Mouse (Mus musculus) right cerebral cortex, adult 18-20 months (tissue): ENCODE results near the gene Abi3bp.

Experiments used
- DNase-seq: peaks from one replicate; pipeline ENCODE4 v3.0.0; 2022; ENCODE audit warnings: mixed read lengths

Gene Abi3bp

DNA sequence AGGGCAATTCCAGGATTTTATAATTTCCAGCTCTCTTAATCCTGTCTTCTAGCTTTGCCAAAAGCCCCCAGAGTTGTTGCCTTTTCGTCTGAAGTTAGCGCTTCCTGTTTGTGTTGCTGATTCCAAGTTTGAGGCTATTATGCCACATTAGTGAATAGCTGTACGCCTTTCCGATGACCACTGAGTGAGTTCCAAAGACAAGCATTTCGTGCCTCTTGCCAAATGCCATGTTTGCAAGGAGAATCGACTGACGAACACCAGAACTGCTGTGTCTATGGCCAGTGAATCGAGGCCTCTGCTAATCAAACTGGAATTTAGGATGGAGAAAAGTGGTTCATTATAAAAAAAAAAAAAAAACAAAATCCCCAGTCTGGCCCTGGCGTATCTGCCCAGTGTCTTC is 40.3 kb downstream of the Abi3bp start:
- DNase-seq = no peak

DNA sequence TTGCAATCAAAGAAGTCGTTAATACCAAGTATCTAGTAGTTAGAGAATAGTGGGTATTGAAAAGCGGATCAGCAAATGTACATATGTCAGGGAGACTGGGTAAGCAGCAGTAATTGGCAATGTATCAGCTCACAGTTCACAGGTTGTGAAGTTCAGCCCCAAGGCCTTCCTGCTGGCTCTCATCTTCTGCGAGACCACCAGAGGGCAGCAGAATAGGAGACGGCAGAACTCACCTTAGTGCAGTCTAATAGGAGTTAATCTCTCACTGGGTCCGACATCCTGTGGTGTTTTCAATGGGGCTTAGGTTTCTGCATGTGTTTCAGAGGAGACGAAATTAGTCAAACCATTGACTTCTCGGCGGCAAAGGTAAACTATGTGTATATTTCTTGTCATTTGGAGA is 46.7 kb downstream of the Abi3bp start:
- DNase-seq = no peak

DNA sequence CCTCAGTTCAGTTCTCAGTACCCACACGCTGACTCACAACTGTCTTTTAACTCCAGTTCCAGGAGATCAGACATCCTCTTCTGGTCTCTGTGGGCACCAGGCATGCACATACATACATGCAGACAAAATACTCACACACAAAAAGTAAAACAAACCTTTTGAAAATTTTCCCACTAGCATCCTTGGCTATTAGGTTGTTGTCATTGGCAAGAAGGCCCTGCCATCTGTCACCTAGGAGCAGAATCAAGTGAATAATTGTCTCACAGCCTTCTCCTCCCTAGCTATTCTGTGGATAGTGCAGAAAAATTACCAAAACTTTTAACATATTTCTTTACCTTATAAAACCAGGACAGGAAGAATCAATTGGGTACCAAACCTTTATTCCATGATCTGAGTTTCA is 48.8 kb downstream of the Abi3bp start:
- no peak for DNase-seq

DNA sequence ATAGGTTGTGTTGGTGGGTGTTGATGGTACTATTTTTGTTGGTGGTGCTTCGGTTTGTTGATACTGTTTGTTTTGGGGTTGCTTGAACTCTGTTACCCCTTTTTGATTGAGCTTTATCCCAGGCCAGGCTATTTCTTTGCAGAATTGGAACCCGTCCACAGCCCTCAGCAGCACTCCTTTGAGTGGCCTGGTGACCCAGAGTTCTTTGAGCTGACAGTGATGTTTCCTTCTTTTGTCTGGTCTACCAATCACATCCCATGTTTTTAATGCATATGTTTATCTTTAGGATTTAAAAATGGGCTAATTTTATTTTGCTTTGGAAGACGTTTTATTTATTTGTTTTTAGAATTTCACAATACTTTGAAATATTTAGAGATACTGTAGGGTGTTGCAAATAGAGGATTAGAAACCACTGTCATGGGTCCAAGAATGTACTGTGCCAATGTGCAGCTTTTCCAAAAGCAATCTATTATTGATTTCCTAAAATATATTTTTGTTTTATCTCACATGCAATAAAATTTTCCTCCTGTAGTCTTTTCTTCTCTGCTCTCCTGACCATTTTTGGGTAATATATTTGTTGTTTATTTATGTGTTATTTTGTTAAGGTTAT is 50.5 kb downstream of the Abi3bp start:
- DNase-seq = no peak

DNA sequence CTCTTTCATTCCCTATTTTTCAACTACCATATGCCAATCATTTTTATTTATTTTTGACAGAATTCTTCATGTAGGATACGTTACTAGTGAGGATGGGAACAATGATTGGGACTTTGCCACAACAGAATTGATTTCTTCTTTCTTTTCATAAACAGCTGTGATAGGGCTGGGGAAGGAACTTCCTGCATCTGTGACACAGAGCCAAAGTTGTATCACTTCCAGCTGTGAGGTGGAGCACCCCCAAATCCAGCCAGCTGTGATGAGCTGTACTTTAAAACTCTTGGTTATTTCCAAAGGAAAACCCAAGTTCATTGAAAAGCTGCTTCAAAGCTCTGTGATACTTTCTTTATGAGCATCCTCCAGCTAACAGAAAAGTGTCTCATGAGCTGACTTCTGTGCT is 101.9 kb downstream of the Abi3bp start:
- DNase-seq = no peak

DNA sequence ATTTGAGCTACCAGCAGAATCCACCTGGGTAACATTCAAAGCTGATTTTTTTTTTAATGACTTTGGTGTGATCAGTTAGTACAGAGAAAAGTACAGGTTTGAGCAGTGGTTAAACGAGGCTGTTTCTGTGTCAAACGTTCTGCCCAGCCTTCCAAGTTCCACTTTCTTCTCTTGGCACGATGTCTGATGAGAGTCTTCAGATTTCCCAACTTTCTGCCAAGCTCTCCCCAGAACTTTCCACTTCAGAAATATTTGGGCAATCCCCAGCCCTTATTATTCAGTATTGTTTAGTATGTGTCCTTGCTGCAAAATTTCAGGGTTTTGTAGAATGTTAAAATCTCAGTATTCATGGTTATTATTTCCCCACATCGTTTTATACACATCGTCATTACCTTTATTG is 115.9 kb downstream of the Abi3bp start:
- DNase-seq = no peak

DNA sequence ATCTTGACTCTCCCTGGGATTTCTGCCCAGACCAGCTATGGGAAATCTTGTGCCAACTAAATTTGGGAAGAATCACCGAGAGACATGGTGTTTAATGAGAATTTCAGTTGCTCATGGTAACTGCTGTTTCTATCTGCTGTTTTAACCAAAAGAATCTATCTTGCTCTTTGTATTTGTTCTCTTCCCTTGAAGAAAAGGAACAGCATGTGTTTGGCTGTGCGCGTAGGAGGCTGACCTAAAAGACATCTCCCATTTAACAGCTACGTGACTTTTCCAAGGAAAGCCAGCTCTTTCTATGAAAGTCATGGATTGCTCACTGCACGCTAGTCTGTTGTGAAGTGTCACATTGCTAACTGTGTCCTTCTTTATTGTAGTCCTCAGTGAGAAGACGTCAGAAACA is 117.2 kb downstream of the Abi3bp start:
- peak; percentile 35 for DNase-seq

DNA sequence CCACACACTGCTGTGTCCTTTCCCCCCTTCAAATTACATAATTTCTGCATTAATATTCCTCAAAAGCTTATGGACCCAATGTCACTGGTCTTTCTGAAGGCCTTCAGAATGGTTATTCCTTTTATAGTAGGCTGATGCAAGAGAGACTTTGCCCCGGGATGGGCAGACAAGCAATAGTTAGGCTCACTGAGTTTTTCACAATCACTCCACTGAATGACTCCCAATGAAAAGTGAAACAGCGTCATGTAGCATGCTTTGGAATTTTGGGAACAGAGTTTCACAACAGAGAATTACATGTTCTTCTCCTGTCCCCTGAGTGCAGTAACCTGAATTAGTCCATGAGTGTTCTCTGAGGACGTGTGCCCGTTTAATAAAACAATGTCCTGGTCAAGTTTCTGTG is 120.7 kb downstream of the Abi3bp start:
- DNase-seq = no peak

DNA sequence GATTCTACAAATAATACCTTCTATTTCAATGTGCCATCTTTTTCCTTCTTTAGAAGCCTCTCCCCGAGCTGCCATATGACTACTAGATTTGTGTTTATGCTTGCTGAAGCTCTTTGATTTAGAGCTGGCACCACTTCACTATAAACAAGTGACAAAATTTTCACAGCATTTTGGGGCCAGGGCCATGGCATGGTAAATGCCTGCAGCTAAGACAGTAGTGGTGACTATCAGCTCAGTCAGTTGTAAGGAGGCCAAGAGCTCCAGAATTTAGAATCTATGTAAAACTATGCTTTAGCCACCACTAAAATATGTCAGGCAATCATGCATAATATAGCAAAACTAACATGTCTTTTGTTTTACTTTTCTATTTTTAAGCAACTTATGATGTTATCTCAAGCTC is 124.7 kb downstream of the Abi3bp start:
- no peak for DNase-seq

DNA sequence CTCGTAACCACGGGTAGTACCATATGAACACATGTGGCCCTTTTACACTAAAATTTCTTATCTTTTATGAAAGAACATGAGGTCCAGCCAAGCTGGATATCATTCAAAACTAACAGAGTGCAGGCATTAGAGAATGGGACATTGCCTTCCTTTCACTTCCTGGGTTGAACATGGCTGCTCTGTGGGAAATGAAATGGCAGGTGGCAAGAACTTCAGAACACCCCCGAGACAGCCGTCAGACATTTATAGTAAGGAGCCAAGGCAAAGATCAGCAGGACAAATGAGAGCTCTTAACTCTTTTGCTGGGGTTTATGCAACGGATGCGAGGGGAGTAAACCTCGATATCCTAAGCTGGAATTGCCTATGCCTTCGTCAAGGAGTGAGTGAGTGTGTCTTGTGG is 132.9 kb downstream of the Abi3bp start:
- DNase-seq = no peak

DNA sequence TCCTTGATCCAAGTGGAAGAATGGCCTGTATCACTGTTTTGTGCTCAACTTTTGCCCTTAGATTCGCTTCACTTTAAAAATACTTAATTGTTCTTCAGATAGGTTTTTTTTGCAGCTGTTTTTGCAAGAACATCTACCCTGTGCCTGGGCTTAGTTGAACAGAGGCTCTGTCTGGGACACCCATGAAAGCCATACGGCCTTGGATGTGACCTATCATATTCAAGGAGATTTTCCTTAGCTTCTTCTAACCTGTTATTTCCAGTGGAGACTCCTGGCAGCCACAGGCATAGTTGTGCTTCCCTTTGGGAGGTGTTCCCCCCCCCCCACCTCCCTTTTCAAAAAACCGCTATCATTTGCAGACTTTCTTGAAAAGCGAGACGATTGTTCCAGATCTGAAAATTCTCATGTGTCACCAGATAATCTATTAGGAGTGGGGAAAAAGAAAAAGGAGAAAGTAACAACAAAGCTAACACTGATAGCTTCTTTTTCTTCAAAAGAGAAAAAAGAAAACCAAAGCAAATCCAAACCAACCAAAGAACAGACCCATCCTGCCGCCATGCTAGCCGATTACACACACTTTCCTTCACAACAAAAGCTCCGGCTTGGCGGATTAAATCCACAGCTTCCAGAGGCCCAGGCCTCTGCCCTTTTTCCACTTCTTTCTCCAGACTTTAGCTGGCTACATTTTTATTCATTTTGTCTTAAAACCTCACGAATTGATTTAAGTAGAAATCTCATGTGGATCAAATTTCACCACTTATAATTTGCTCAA is 133.6 kb downstream of the Abi3bp start:
- no peak for DNase-seq

DNA sequence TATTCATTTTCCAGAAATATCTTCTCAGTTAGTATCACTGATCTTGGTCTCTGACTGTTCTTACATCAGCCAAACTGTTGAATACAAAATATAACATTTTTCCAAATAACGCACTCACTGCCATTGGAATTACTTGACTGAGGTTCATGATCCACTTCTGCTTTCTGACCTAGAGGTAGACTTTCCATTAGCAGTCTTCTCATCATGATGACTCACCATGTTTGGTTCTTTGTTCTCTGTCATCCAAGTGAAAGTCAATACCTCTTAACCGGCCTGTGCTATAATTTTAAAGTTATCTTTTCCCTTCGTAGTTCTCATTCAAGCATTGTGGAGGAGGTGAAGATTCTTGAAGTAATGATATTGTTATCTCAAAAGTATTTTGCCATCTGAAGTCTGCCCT is 160.9 kb downstream of the Abi3bp start:
- DNase-seq = no peak

DNA sequence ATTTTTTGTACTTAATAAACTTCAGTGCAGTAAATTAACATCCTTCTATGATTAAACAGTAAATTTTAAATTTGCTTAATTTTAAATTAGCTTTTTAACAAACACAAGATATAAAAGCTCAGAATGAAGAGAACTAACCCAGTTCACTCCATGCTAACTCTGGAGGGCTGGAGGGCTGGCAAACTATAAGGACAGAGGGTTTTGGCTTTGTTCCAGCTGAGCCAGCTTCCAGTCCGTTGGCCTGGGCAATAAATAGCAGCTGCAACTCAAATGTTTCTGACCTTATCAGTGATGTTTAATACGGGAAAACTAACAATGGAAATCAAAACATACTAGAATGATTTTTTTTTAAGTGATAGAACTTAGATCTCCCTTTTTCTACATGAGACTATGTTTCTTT is 167.6 kb downstream of the Abi3bp start:
- no peak for DNase-seq

DNA sequence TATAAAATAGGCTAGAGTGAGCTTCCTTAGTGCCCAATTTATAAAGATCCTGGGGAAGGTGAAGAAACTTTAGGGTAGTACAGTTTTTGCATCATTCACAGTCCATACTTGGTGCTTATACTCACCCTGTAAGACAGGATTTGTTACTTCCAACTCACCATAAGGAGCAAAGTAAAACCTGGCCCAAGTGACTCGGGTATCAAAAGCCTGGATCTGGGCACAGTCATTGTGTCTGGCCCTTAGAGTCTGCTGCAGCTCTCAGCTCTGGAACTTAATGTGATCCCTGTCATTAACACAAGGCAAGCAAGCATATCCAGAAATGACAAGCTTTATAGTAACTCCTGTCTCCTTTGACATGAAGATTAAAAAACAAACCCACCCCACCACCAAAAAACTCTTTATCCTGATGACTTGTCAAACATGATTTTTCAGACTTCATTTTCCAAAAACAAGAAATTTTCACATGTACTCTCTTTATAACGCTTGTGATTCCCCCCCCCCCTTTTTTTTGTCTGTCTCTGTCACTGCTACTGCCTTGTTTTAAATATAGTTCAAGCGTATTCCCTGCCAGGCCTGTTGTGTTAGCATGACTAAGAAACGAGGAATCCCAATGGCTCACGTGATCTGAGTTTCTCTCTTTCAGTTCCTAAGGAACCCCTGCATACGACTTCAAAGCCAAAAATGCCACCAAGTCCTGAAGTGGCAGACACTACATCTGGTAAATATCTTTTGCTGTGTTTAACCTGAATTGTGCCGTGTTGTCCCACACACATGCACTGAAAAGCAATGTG is 168.9 kb downstream of the Abi3bp start:
- DNase-seq = no peak

DNA sequence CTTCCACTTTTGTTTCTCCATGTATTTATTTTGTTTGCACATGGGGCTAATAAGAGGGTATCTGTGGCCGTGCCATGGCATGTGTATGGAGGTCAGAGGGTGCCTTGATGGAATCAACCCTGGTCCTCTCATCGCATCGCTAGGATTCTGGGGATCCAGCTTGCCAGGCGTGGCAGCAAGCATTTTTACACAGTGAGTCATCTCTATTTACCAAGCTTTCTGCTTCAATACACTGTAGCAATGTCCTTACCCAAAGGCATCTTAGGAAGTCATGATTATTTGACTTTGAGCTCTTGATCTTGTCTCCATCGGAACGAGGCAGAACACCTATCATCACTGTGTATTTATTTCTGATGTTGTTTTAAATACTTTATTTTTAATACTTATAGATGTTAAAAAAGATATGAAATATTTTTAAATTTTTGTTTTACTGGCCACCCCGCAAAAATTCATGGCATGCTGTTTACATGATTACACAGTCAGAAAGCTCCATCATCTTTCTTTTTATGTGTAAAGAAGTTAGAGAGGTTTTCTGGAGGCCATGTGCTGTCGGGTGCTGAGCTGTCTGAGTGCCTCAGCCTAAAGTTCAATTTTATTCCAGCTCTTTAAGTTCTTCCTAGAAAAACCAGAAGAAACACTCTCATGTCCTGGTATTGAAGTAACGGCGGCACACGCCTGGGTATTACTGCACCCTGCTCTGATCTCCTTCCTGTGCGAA is 177.7 kb downstream of the Abi3bp start:
- DNase-seq = no peak

DNA sequence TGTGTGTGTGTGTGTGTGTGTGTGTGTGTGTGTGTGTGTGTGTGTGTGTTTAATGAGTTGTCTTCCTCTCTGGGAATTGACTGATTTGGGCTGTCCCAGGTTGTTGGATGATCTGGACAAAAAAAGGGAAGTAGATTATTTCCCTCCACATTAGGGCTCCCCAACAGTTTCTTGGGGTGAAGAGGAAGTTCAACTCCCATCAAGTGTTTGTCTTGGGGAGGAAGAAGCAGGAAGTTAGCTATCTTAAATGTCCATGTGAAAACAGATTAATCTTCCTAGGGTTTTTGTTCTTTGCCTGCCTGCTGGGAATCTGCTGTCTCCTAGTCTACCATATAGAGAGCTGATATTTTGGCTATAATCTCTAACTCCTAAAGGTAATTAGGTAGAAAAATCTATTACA is 181.2 kb downstream of the Abi3bp start:
- DNase-seq = no peak

DNA sequence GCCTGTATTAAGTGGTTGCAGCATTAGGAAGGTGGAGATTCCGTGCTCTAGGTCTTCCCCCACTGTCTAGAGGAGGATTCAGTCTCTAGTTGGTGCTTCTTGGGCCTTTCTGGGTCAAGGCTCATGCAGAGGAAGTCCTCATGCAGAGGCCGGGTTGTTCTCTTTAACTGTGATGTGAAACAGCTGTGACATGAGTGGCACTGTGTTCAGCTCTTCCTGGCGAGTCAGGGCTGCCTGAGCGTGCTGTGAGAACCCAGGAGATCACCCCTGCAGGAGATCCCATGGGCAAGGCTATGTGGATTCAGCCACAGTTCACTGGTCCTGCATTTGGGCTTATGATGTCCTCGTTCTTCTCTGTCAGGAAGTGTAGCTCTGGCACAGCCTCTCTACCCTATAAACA is 191.8 kb downstream of the Abi3bp start:
- no peak for DNase-seq

DNA sequence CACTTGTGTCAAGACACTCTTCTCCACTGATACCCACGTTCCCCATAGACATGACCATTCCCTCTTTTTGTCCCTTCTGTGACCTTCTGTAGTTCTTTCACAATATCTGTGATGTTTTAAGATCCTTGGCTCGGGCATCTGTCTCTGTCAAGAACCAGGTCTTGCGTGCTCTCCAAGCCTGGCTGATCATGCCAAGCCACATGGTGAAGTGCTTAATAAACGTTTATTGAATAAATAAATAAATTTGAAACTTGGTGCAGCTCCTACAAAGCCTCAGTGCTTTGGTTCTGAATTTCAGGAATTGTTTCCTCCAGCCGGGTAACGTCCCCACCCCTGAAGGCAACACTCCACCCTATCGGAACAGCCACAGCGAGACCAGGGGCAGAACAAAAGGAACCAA is 193.3 kb downstream of the Abi3bp start:
- DNase-seq = no peak

DNA sequence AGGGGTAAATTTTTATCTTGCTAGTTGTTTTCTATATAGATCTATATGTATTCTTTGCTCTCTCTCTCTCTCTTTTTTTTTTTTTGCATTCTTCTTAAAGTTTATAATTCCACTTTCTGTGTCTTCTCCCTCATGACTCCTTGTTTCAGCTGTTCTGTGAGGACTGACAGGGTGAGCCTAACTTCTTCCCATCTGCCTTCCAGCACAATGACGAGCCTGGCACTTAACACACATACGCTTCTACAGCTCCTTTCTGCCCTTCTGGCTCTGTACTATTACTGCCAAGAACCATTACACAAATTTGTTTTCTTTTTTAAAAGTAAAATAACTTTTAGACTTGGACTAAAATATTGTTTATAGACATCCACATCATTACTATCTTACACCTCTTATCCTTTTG is 195.7 kb downstream of the Abi3bp start:
- DNase-seq = no peak

DNA sequence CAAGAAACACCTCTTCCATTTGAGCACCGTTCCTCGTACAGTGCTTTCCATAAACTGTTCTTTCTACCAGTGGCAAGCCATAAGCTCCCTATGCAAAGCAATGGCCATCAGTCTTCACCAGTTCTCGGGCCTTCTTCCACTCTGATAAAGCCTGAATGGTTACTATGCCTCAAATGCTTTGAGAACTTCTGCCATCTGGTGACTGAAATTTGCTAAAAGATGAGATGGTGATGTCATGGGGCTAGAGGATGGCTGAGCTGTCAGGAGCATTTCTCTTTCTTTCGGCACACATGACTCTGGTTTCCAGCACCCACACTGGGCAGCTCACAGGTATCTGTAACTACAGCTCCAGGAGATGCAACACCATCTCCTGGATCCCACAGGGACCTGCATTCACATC is 199.5 kb downstream of the Abi3bp start:
- peak; percentile 58 for DNase-seq

DNA sequence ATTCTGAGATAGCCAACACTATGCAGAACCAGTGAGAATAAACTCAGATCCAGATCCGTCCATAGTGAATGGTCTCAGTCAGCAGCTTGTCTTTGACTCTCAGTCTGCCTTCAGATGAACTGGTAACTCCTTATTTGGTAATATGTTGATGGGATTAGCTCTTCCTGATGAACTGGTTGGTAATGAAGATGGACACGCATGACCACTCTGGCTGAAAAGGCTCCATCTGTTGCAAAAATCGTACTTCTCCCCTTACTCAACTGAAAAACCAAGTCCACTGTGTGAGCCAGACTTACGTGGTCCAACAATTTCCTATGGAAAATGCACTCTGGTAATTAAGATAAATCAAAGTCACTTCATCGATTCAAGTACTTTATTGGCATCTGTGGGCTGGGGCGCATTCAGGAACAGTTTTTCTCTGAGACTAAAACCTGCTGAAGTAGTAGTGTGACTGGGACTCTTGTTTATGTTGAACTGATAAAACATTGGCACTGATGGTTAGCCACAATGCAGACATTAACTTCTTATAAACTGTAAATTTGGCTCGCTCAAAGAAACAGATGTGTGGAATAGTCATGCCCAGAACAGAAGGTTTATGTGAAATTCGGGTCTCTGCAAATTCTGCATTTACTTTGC is 203.4 kb downstream of the Abi3bp start:
- no peak for DNase-seq

DNA sequence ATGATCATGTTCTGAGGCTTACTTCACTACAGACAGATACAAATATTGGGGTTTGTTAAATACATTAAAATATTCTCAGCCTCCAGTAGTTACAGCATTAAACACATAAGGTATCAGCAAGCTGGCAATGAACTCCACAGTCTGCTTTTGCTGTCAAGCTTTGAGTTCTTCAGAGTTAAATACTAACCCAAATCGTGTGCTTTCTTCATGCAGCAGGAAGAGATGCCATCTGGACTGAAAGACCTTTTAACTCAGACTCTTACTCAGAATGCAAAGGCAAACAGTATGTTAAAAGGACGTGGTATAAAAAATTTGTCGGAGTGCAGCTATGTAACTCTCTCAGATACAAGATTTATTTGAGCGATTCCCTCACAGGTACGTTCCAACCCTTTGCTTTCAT is 209.1 kb downstream of the Abi3bp start:
- DNase-seq = no peak

DNA sequence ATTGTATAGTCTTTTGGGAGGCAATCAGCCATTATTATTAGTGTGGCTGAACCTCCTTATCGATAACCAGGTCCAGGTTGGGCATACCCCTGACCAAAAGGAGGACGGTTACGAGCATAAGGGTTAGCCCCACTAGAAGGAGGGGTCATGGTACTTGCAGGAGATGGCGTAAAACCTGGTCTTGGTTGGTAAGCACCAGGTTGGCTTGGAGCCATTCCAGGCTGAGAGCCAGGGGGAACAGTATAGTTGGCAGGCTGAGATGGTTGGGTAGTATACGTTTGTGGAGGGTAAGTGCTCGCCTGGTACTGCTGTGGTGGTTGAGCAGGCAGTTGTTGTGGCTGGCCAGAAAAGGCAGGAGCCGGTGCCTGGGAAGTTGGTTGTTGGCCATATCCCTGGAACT is 213.0 kb downstream of the Abi3bp start:
- DNase-seq = no peak
